Mouse (Mus musculus): ENCODE results near the gene Plk3. TPM values are rescaled to one million over a fixed set of nuclear protein-coding genes. Genes with fewer than 3 reads are reported as not detected.

Plk3 gene
- polyA plus RNA-seq, 2 experiments from 2014 or later = 12.2 to 13.2 TPM

Other genes starting within 250 kb of the Plk3 start
- 10 to 100 TPM; 74.1 to 89.7 TPM for gene Urod, start 139.6 kb downstream of the Plk3 start, polyA plus RNA-seq (2017; shearing (Covaris generic))
- 1 to 10 TPM; 8.8 to 8.9 TPM for gene Hectd3, start 138.6 kb downstream of the Plk3 start, polyA plus RNA-seq (2017; shearing (Covaris generic))
- 10 to 100 TPM; 33.7 to 39.2 TPM for gene Eif2b3, start 114.6 kb downstream of the Plk3 start, polyA plus RNA-seq (2017; shearing (Covaris generic))
- under 1 TPM in 1 of 2 experiments, not detected in 1; 0.76 TPM for gene Ptch2, start 37.9 kb downstream of the Plk3 start, polyA plus RNA-seq (2017; shearing (Covaris generic))
- gene Btbd19, start 8.2 kb downstream of the Plk3 start, polyA plus RNA-seq (2017; shearing (Covaris generic)) = 10 to 100 TPM; 18.5 to 19.2 TPM
- gene Tctex1d4, start 7.2 kb downstream of the Plk3 start, polyA plus RNA-seq (2017; shearing (Covaris generic)) = 1 to 10 TPM; 3.2 to 6.2 TPM
- 100 to 1,000 TPM; 663 to 923 TPM for gene Rps8, start 22.3 kb upstream of the Plk3 start, polyA plus RNA-seq (2017; shearing (Covaris generic))
- 1 to 10 TPM; 2.8 to 8.7 TPM for gene Kif2c, start 48.7 kb upstream of the Plk3 start, polyA plus RNA-seq (2017; shearing (Covaris generic))
- gene Tmem53, start 118.0 kb upstream of the Plk3 start, polyA plus RNA-seq (2017; shearing (Covaris generic)) = under 1 TPM; 0.55 to 0.75 TPM
- gene Armh1, start 118.2 kb upstream of the Plk3 start, polyA plus RNA-seq (2017; shearing (Covaris generic)) = not detected